Mouse (Mus musculus): Measurements from ENCODE around the gene Fam104a. TPM values are rescaled to one million over a fixed set of nuclear protein-coding genes. Genes with fewer than 3 reads are reported as not detected.

Gene Fam104a
- total and polyA plus RNA-seq, 3 experiments = 33.6 to 38.1 TPM; not detected in 1

DNA sequence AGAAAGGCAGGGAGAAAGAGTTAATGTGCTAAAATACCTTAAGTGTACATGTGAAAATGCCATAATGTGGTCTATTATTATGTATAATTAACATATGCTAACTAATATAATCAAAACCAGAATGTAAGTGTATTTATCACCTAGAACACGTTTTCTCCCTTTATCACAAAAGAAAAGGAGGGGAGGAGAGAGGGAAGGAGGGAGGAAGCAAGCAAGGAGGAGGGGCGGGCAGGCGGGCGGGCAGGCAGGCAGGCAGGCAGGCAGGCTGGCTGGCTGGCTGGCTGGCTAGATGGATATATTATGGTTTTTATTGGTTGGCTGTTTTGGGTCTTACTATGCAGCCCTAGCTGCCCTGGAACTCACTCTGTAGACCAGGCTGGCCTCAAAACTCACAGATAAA, 14.2 kb downstream of the Fam104a start:
- TF ChIP-seq E2F4 (IDR thresholded peaks at IDR 0.05; ENCODE audit: borderline replicate concordance, low read depth, low read length) (no peak), KAT2A (conservative IDR thresholded peaks at IDR 0.05; ENCODE audit: low read depth, low read length) (no peak), MYB (IDR thresholded peaks at IDR 0.05; ENCODE audit: low read depth, low read length) (no peak), NELFE (IDR thresholded peaks at IDR 0.05; ENCODE audit: low read depth, low read length) (no peak), TCF12 (IDR thresholded peaks at IDR 0.05; ENCODE audit: low read depth, low read length) (no peak), USF2 (IDR thresholded peaks at IDR 0.05; ENCODE audit: borderline replicate concordance in 1 of 2, insufficient read depth in 1 of 2, low read depth in 1 of 2, low read length in 2 of 2) (no peak), JUND (IDR thresholded peaks at IDR 0.05; ENCODE audit: low read depth, low read length) (no peak), POLR2AphosphoS5 (IDR thresholded peaks at IDR 0.05; ENCODE audit: borderline replicate concordance, low read depth, low read length) (no peak), ZNF384 (IDR thresholded peaks at IDR 0.05; ENCODE audit: low read depth, low read length) (no peak), POLR2AphosphoS2 (IDR thresholded peaks at IDR 0.05; ENCODE audit: low read length) (no peak), GABPA (IDR thresholded peaks at IDR 0.05; ENCODE audit: low read depth, low read length) (no peak), TAL1 (IDR thresholded peaks at IDR 0.05; ENCODE audit: low read length) (no peak), ZC3H11A (IDR thresholded peaks at IDR 0.05; ENCODE audit: low read depth, low read length) (no peak), MAX (IDR thresholded peaks at IDR 0.05; ENCODE audit: low read length) (no peak), CHD1 (IDR thresholded peaks at IDR 0.05; ENCODE audit: low read depth, low read length) (no peak), BHLHE40 (IDR thresholded peaks at IDR 0.05; ENCODE audit: borderline replicate concordance, low read depth, low read length) (no peak), MAFK (IDR thresholded peaks at IDR 0.05; ENCODE audit: borderline replicate concordance, low read depth, low read length) (no peak), UBTF (IDR thresholded peaks at IDR 0.05; ENCODE audit: borderline replicate concordance, insufficient read depth, low read depth, low read length) (no peak), SMC3 (IDR thresholded peaks at IDR 0.05; ENCODE audit: low read depth, low read length) (no peak), MYC (IDR thresholded peaks at IDR 0.05; ENCODE audit: low read depth, low read length) (no peak)
- Histone ChIP-seq H3K27me3 (ENCODE audit: control insufficient read depth in 1 of 2, insufficient read depth in 2 of 2, low read length in 2 of 2) (no peaks in the 10 kb centered on the region), H3K27ac (ENCODE audit: control insufficient read depth, low read depth, low read length) (no peak overlapping the region), H3K4me3 (ENCODE audit: control insufficient read depth in 1 of 2, insufficient read depth in 1 of 2, low read depth in 2 of 2, low read length in 2 of 2) (no peak overlapping the region), H3K36me3 (ENCODE audit: control insufficient read depth in 1 of 2, insufficient read depth in 2 of 2, low read length in 2 of 2) (peaks cover 9 to 51% of the 10 kb centered on the region in 2 experiments), H3K9ac (ENCODE audit: control insufficient read depth, low read depth, low read length, poor library complexity, severe bottlenecking) (no peak overlapping the region), H3K4me1 (ENCODE audit: control insufficient read depth in 1 of 2, insufficient read depth in 2 of 2, low read length in 2 of 2) (no peaks in the 10 kb centered on the region; a peak in 1 of 4 replicates), H3K9me3 (replicated peaks; ENCODE audit: insufficient read depth, low read length) (no peaks in the 10 kb centered on the region), H3K79me2 (ENCODE audit: control insufficient read depth, insufficient read depth, low read length, poor library complexity) (peaks cover 13% of the 10 kb centered on the region)
- no peak for DNase-seq (ENCODE audit: low read depth, low spot score)

GRCm38 (mm10) chr11:113668857-113669256, 15.1 kb downstream of the Fam104a start:
- Histone ChIP-seq H3K27me3 (ENCODE audit: control insufficient read depth in 1 of 2, insufficient read depth in 2 of 2, low read length in 2 of 2) (no peaks in the 10 kb centered on the region), H3K9ac (ENCODE audit: control insufficient read depth, low read depth, low read length, poor library complexity, severe bottlenecking) (no peak overlapping the region), H3K9me3 (replicated peaks; ENCODE audit: insufficient read depth, low read length) (no peaks in the 10 kb centered on the region), H3K27ac (ENCODE audit: control insufficient read depth, low read depth, low read length) (no peak overlapping the region), H3K36me3 (ENCODE audit: control insufficient read depth in 1 of 2, insufficient read depth in 2 of 2, low read length in 2 of 2) (peaks cover 9 to 48% of the 10 kb centered on the region in 2 experiments), H3K4me1 (ENCODE audit: control insufficient read depth in 1 of 2, insufficient read depth in 2 of 2, low read length in 2 of 2) (no peaks in the 10 kb centered on the region; a peak in 1 of 4 replicates), H3K79me2 (ENCODE audit: control insufficient read depth, insufficient read depth, low read length, poor library complexity) (peaks cover 11% of the 10 kb centered on the region), H3K4me3 (ENCODE audit: control insufficient read depth in 1 of 2, insufficient read depth in 1 of 2, low read depth in 2 of 2, low read length in 2 of 2) (no peak overlapping the region)
- TF ChIP-seq ELF1 (IDR thresholded peaks at IDR 0.05; ENCODE audit: low read depth, low read length) (no peak), ZKSCAN1 (IDR thresholded peaks at IDR 0.05; ENCODE audit: low read depth, low read length) (no peak), RCOR1 (IDR thresholded peaks at IDR 0.05; ENCODE audit: low read depth, low read length) (no peak), NRF1 (IDR thresholded peaks at IDR 0.05; ENCODE audit: insufficient read depth, low read depth, low read length, poor library complexity, severe bottlenecking) (no peak), UBTF (IDR thresholded peaks at IDR 0.05; ENCODE audit: borderline replicate concordance, insufficient read depth, low read depth, low read length) (no peak), POLR2AphosphoS5 (IDR thresholded peaks at IDR 0.05; ENCODE audit: borderline replicate concordance, low read depth, low read length) (no peak)
- DNase-seq (ENCODE audit: low read depth, low spot score) = no peak

Measured in MEL (cell line).